Mouse (Mus musculus) layer of hippocampus, adult 9-11 months (tissue): ENCODE measurements at regions not wholly inside any gene's neighbourhood (a gene's known extent, or its start where the extent isn't known, plus 50 kb on each side); places are given as distances from the start of the nearest gene placed in this dataset.

Experiments
- DNase-seq: peaks from one replicate; pipeline ENCODE4 v3.0.0; 2022

DNA sequence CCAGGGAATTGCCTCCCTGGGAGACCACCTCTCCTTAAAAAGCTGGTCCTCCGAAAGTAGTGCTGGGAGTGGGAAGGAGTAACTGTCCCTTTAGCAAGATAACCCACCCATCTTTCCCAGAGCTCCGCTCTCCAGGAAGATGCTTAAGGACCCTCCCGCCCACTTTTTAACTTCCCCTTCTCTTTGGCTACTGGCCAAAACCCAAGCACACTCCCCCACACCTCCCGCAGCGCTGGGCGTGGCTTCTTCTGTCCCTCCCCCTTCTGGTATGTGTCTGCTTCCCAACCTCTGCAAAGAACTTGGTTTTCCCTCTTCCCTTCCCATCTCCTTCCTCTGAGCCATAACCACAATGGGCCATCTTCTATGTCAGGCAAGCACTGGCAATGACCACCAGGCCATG, 85.4 kb downstream of the Rpap3 start:
- DNase-seq, result no peak

DNA sequence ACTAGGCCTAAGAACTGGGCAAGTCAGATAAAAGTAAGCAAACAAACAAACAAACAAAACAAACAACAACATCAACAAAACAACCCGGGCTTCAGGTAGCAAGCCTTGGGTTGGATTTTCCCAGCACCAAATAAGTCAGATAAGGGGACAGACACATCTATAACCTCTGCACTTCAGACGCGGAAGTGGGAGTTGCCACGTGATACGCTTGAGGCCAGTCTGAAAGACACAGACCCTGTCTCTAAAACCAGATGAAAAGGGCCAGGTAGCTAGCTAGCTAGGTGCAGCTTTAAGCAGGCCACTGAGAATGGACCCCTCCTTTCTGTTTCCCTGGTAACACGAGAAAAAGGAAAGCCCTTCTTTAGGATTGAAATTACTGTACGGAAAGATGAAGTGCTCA, 85.9 kb downstream of the Rpap3 start:
- no peak for DNase-seq

DNA sequence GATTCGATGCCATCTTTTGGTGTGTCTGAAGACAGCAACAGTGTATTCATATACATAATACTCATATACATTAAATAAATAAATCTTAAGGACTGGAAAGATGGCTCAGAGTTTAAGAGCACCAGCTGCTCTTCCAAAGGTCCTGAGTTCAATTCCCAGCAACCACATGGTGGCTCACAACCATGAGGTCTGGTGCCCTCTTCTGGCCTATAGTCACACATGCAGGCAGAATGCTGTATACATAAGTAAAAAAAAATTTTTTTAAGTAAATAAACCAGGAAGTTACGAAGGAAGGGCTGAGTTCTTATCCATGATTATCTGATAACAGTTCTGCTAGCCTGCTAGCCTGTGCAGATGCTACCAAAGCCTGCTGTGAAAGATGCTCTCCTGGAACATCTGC, 93.3 kb downstream of the Rpap3 start:
- no peak for DNase-seq

DNA sequence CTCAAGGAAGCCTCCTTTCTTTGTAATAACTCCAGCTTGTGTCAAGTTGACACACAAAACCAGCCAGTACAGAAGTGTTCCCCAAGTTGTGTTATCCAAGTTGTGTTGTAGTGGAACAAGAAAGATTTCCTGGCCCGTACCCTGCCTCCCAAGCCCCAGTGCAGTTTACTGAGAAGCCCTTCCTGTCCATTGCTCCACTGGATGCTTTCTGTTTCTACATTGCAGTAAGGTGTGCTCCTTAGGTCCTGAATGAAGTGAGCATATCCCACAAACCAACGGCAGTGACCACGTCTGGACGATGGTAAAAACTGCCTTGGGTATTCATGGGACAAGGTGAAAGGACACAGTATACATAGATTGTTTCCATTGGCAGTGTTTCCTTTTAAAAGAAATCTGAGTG, 94.9 kb downstream of the Rpap3 start:
- no peak for DNase-seq

DNA sequence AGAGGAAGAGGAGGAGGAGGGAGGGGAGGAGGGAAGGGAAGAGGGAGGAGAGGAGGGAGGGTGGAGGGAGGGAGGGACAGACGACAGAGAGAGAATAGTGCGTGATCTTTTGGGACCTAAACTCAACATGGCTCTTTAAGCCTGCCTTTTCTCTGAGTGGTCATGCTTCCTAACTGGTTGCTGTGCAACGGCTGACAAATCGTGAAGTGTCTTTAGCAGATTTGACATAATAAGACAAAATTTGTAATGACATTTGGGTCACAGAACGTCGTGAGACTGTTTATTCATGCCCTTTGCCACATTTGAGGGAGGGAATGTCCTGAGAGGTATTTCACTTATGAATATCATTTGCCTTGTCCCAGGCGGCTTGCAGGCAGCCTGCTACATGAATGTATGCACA, 96.1 kb downstream of the Rpap3 start:
- DNase-seq, result no peak

DNA sequence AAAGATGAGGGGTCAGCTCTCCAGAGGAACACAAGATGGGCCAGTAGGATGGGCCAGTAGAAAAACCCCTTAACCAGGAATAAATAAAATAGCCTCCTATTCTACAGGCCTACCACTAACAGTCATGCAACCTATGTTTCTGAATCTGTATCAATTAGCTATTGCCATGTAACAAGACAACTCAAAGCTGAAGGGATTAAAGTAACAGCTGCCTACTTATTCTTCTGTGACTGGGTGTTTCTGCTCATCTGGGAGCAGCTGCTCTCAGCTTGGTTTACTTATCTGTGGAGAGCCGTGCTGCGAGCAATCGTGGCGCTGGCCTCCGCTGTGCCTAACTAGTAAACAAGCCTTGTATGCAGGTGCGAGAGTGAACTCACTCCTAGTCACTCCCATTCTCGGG, 97.0 kb downstream of the Rpap3 start:
- DNase-seq, result no peak

DNA sequence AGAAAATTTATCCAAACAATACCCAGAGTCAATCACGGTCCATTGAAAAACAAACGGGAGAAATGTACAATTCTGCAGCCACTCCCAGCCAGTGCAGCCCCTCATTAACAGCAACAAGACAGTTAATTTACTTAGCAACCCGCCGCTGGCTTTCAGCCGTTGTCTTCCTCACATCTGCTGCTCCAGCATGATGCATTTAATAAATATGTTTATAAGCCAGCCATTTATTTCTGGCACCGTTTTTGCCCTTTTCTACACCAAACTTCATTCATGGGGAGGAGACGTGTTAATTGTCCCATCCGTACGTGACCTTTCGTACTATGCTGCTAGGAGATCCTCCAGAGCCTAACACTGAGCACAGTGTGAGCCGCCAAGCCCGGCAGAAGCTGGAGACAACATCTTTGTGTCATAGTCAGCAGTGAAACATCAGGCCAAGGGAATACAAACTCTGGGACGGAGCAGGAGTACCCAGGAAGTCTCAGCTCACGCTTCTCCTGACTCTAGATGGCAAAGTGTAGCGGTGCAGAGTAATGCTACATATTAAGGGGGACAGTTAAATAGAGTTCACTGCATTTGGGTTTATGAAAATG, 97.9 kb downstream of the Rpap3 start:
- no peak for DNase-seq

DNA sequence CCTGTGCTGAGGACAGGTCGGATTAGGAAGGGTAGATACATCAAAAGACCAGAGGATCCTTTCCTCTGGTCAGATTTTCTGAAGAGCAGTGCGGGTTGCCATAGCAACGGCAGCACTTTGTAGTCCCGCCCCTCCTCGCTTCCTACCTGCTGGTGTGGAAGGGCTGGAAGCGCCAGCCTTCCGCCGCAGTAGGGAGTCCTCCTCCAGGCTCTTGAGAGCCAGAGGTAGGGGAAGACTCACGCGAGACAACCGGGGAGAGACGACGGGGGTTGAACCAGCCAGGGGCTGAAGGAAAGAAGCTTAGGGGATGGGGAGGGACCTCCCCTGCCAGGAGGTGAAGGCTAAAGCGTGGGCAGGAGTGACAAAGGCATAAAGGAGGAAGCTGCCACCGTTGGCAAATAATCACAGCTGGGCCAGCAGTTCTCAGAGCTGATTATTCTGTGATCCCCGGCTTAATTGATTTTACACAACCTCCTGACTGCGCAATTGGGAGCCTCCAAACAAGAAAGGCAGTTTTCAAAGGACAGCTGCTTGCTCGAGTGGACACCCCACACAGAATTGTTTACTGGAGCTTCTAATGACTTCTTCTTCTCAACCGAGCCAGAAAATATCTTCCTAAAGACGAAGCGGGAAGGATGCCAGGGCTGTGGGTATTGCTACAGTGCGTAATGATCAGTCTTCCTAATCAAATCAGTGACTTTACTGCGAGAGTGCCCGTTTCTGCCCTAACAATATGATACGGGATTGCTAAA, 98.8 kb downstream of the Rpap3 start:
- DNase-seq, result peak; percentile 70

DNA sequence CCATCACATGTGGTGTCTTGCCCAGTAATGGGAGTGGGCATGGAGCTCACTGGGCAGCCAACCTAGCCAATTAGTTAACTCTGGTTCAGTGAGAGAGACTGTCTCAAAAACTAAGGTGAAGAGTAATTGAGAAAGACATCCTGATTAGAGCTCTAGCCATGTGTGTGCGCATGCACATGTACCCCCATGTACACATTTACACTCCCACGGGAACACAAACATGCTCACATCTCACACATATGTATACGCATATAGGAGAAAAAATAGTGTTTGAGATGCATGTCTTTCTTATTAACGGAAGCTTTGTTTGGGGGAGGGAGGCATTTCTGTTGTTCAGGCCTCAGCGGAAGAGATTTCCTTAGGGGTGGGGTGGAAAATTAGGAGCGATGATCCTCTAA, 99.4 kb downstream of the Rpap3 start:
- no peak for DNase-seq

DNA sequence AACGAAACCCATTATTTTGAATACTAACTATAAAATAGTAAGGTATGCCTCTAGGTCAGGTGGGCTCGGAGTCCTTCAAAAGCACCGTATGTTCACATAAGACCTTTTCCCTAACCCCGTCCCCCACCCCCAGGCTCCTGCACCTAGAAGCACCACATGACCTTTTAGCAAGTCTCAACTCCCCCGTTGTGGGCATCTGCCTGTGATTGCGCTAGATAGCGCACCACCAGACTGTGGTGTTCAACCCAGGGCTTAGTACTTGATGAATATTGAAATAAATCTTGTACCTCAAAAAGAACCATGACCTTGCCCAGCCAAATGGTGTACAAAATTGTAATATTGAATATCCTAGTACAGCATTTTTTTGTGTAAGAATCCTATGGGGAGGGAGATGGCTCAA, 99.8 kb downstream of the Rpap3 start:
- no peak for DNase-seq

DNA sequence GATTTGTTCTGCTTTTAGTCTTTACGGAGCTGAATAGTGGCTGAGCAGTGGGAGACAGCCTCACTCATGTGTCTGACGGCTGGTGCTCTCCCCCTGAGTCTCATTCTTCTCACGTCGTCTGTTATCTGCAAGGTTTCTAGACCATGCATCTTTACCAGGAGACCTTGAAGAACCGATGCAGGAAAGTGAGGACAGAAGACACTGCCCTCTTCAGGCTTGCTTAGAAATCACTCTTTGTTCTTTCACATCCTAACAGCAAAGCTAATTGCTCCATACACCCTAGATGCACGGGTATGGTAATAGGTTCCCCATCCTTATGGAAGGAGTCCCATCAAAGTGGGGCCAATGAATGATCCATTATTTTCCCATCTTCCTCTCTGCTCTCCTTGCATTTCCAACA, 102.1 kb downstream of the Rpap3 start:
- no peak for DNase-seq

DNA sequence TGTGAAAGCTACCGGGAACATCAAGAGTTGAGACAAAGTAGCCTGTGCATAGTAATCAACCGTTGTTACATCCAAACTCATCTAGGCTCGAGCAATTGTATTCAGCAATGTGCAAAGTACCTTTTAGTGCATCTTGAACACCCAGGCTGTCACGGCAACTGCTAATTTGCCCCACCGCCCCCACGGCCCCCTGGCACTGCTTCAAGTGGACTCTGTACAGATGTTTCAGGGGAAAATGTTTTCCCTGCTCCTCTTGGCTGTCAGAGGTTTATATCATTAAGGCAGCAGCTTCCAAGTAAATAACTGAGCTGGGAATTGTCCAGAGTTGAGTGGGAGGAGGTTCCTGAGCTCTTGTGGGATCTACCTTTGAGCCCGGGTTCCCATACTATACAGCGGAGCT, 107.4 kb downstream of the Rpap3 start:
- DNase-seq, result no peak

DNA sequence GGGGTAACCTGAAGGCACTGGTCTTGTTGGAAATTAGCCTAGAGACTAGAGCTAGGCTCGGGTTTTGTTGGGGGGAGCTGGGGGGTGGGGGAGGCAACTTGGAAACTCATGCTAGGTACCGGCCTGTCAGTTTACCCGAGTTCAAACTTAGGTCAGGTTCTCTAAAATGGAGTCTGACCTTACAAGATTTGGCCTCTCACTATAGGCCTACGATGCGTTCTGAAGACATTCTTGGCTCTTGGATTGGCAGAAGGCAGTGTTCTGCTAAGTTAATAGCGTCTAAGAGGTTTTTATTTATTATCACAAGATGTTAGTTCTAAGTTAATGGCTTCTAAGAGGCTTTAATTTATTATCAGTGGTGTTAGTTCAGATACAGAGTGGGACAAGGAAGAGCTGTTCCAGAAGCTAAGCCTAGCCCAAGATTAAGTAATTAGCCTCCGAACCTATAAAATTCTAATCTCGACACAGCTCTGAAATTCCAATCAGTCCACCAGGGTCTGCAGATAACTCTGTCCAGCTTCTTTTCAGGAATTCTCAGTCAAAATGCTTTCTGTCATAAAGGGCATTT, 109.0 kb downstream of the Rpap3 start:
- DNase-seq, result no peak

DNA sequence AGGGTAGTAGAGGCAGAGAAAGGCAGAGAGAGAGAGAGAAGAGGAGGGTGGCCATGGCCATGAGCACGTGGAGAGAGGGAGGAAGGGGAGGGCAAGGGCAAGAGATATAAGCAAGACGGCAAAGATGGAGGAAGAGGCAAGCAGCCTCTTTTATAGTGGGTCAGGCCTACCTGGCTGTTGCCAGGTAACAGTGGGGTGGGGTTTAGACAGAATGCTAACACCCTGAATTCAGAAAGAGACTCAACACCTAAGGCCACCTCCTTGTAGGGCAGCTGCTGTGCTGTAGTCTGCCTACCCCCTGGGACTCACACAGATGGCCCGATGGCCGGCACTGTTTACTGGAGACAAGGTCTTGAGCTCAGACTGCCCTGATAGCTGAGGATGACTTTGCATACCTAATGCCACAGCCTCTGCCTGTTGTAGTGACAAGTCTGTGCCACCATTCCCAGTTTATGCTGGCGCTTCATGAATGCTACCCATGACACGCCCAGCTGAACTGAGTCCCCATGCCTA, 110.3 kb downstream of the Rpap3 start:
- DNase-seq, result no peak

DNA sequence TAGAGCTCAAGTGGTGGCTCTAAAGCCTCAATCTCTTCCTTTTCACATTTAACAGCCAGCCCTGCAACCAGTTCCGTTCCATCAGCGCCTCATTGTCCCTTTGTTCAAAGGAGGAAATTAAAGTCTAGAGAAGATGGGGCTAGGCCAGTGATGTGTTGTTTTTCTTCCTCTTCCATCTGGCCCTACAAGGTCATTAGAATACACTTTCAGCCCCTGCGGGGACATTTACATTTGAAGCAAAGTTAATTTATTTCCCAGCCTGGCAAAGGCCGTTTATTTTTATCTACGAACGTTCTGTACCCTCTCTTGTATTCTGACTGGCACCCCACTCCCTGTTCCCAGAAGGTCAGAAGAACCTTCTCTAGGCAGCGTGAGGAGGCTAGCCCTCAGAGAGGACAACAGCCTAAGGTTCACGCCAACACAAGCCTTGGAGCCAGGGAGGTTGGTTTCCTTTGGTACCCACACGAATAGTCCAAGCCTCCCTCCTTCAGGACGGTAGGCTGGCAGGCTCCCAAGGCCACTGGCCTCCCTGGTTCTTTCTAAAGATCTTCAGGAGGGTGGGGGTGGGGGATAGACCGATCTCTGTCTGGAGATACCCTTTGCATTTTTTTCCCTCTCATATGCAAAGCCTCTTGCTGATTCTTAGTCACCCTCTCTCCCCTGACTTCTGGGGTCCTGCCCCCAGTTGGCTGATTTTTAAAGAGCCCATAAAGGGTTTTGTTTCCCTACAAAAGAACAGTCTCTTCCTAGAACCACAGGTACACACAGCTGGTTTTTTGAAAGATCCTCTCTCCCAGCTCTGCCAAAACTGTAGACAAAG, 111.6 kb downstream of the Rpap3 start:
- DNase-seq, result no peak

DNA sequence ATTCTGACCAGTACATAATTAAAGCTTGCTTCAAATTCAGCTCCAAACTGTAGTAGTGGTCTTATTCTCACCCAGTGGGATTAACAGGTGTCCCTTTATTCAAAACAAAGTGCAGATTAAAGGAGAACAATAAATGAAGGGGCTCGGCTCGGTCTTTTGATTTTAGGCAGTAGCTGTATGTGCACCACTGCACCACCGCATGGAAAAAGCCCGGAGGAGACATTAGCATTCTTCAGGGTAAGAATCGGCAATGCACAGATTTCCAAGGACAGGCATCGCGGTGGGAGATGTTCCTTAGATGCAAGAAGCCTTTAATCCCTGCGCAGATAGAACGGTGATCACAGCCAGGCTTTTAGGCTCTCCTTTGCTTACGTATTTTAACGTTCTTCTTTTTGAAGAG, 112.8 kb downstream of the Rpap3 start:
- no peak for DNase-seq

DNA sequence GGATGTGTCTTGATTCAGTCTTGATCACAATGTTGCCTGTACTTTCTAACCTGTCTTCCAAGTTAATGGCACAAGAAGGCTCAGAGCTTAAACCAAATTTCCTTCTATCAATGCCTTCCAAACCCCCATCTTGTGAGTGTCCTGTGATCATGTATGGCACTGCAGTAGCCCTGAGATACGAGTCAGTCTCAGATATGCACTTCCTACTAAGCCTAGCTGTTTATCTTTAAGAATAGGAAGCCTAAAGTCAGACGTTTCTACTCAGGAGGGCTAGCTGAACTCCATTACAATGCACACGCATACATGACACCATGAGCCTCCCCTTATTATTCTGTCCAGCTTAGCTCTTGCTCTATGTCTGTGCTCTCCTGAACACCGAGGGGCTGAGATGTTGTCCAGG, 114.2 kb downstream of the Rpap3 start:
- DNase-seq, result no peak

DNA sequence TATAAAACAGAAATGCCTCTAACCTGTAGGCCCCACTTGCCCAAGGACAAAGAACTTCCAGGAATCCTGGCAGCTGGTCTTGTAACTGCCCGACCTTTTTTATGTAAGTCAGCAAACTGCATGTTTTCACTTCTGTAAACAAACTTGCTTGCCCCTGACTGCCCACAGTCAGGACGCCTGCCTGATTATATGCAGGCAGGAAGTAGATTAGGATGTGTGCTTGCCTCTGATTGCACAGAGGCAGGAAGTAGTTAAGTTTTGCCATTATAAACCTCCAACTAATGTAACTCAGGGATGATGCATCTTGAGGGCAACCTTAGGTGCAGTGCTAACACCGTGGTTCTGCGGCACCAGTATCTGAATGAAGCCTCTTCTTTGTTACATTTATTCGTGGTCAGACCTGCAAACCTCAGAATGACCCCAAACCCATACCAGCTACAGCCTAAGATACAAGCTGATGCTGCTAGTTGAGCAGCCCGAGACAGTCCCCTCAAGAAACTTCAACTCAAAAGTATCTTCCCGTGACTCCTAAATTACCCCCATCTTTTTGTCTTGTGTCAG, 114.8 kb downstream of the Rpap3 start:
- no peak for DNase-seq

DNA sequence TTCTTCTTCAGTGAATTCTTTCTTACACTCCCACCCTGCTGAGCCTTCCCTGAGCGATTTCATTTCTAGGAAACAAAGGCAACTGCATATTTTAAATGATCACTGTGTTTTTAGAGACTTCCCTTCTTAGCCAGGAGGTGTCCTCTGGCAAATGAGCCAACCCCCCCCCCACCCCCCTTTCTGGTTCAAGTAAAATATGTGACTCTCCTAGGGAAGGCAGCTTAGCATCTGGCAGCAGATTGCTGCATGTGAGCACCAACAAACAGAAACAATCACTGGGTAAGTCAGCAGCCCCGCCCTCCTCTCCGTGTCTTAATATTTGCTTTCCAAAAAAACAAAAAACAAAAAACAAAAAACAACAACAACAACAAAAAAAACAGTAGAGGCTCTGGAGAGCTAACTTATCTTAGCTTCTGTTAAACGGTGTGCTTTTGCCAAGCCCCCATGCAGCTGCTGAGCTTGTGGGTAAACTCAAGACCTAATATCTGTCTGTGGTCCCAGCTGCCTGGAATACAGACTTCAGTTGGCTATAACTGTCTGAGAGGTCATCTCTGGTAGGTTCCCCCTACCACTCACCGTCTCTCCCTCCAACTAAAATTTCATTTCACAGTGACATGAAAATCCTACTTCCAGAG, 117.9 kb downstream of the Rpap3 start:
- no peak for DNase-seq

DNA sequence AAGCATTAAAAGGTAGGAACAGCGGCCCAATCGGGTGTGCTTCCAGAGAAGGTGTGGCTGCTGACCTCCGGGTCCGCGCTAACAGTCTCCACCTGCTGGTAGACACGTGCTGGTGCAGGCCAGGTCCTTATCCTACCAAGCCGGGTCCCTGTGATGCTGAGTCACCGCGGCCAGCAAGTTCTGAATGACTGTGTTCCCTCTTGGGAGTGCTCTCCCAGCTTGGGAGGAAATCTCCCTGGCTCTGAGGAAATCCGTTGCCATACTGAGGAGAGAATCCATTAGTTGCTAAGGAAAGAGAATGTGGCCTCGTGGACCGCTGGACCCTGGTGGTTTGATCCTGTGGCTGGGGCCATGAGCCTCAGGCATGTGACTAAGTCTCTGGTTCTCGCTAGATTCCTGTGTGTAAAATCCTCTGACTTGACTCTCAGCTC, 123.9 kb downstream of the Rpap3 start:
- DNase-seq, result peak; percentile 32

DNA sequence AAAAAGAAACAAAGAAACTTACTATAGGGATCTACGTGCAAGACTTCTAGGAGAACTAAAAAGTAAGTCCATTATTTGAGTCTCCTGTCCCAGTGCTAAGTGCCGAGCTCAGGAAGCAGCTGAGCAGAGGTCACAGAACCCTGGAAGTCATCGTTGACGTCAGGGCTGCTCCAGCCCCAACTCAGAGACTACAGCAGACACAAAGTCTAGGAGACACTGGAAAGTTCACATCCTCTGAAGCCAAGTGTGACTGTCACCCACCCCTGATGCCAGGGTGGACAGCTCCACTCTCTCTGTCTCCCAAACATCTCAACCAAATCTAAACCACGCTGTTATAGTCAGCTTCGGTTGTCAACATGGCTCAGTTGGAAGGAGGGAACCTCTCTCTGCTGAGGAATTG, 124.9 kb downstream of the Rpap3 start:
- DNase-seq, result no peak

DNA sequence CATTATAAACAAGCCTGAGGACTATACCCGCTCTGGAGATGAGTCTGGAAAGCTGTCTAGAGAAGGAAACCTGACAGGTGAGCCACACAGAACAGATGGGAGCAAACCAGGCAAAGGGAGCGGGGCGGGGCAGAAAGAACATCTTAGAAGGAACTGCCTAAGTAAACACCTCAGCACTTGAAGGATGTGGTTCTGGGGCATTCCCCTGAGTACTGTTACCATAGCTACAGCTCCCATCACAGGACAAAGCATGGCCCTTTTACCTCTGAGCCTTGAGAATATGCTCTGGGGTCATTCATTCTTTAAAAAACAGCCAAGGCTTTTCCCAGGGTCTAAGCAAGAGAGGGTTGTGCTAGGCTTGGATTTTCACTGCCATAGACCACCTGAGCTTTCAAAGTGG, 127.6 kb downstream of the Rpap3 start:
- DNase-seq, result no peak

DNA sequence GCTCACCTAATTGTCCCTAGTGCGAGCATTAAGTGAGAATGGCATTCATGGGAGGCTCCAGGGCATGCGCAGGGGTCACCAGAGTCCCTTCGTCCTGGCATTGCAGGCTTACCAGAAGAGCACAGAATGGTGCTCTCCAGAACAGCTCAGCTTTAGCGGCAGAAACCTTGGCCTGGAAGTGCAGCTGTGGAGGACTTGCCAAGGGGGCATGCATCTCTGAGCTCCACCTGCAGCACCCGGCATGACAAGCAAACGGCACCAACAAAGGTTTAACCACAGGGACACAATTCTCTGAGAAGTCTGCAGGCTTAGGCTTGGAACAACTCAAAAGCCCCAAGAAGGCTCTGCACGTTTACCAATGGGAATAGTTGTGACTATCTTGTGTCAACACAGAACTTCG, 128.4 kb downstream of the Rpap3 start:
- DNase-seq, result no peak
